Mouse (Mus musculus) heart, adult 2 months (tissue): ENCODE data around the gene Htr1f. TPM values are rescaled to one million over a fixed set of nuclear protein-coding genes. Genes with fewer than 3 reads are reported as not detected.

Experiments
- DNase-seq, 2 experiments: peaks; one replicate each; pipeline ENCODE4 v3.0.0; 2021
- H3K27ac ChIP-seq: fragments of 200-600 bp; 2 replicates; pipeline ENCODE4 v1.8.1; 2022
- H3K27me3 ChIP-seq: fragments of 200-500 bp; 2 replicates; pipeline ENCODE4 v1.6.1; 2012; ENCODE audit warnings: mild to moderate bottlenecking, low read length, inconsistent platforms, mixed read lengths; ENCODE audit not compliant: control insufficient read depth, insufficient read depth
- H3K36me3 ChIP-seq: fragments of 200-500 bp; 2 replicates; pipeline ENCODE4 v1.6.1; 2012; ENCODE audit warnings: low read length, inconsistent platforms; ENCODE audit not compliant: control insufficient read depth, insufficient read depth
- H3K4me1 ChIP-seq: fragments of 200-500 bp; 2 replicates; pipeline ENCODE4 v1.6.1; 2011; ENCODE audit warnings: low read length; ENCODE audit not compliant: control insufficient read depth, insufficient read depth
- H3K4me3 ChIP-seq: fragments of 200-600 bp; 2 replicates; pipeline ENCODE4 v1.8.1; 2022
- H3K79me2 ChIP-seq: fragments of 200-500 bp; replicated peaks from 2 replicates; pipeline ENCODE4 v1.6.1; 2012; ENCODE audit warnings: mild to moderate bottlenecking, inconsistent platforms, low read length, moderate library complexity, mixed read lengths; ENCODE audit not compliant: control insufficient read depth, insufficient read depth
- H3K9ac ChIP-seq: fragments of 200-500 bp; 2 replicates; pipeline ENCODE4 v1.6.1; 2012; ENCODE audit warnings: low read depth, mild to moderate bottlenecking, control low read depth, inconsistent platforms, low read length, mixed read lengths
- CTCF ChIP-seq: fragments of 200-600 bp; IDR thresholded peaks from 2 replicates; pipeline ENCODE4 v1.8.1; 2022; ENCODE audit warnings: antibody characterized with exemption, mild to moderate bottlenecking, moderate library complexity
- EP300 ChIP-seq: fragments of 200-500 bp; IDR thresholded peaks from 2 replicates; pipeline ENCODE4 v1.6.1; 2011; ENCODE audit warnings: low read depth, low read length, control low read depth; ENCODE audit not compliant: insufficient read depth
- POLR2A ChIP-seq: fragments of 200-500 bp; IDR thresholded peaks from 2 replicates; pipeline ENCODE4 v1.6.1; 2011; ENCODE audit warnings: mild to moderate bottlenecking, low read depth, low read length, control low read depth; ENCODE audit not compliant: insufficient read depth
- WGBS: fragments of 180-500 bp; shearing (Covaris S2); methylation state at CpG from one replicate; pipeline ENCODE4 v1.1.7; 2018; 5-methylcytosine and 5-hydroxymethylcytosine counted together
- intact Hi-C: fragments of 180-260 bp; cut with DNase I; formaldehyde crosslinking; loops from one replicate; pipeline ENCODE4 v1.15.1; 2025
- long read RNA-seq: library from polyadenylated mRNA; stranded (forward); transcript quantifications from one replicate; pipeline ENCODE4 v2.0.0, GENCODE M21; 2021
- polyA plus RNA-seq: library from polyadenylated mRNA; depleted of rRNA; stranded (reverse); fragments of >200 nt; gene quantifications from 2 replicates; pipeline ENCODE4 v1.2.3, GENCODE M21; 2012; rRNA removed
- total RNA-seq, 2 experiments: library from RNA; stranded (reverse); gene quantifications; 2 replicates each; pipeline ENCODE4 v1.2.3; 2021

The Htr1f gene
- total RNA-seq (not detected), polyA plus RNA-seq (not detected in 2 replicates)
- long read RNA-seq: 0 reads

DNA sequence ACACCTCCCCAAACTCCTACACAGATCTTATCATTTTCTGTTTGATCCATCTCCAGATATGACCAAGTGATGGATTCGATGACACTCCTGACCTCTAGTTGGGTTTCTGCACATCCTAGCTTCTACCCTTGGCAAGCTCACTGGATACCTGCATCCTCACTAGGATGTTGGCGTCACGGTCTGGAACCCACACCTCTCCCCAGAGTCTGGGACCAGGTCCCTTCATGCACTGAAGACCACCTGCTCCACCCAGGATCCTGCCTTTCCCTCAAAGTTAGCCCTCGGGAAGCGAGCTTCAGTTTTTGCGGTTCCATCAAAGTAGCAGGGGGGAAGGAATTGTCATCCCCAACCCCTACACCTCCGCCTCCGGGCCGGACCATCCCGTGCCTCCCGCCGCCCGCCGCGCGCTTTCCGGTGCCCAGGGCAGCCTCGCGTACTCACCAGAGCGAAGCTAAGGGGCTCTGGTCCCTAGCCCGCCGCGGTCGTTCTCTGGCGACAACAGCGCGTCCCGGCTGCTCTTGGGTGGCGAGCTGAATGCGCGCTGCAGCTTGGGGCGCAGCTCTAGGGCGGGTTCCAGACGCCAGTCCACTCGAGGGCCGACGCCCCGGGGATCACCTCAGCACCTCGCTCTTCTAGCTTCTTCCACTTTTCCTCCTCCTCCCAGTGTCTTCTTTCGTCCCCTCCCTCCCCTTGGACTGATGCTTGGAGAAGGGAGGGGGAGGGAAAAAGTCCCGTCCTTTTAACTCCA lies at the start of gene Htr1f:
Htr1f (minus strand) TSS at position 671 of the 748 bp plus-strand sequence.
- no peak within 1 kb of the TSS for H3K4me3 ChIP-seq
- H3K4me1 ChIP-seq: no peaks in the 10 kb centered on the region
- TF ChIP-seq CTCF (no peak), POLR2A (no peak), EP300 (no peak)
- intact Hi-C loops: no loop called here
- H3K27me3 ChIP-seq: peaks cover 4% of the 10 kb centered on the region
- no peaks in the 10 kb centered on the region for H3K79me2 ChIP-seq
- 6% methylated on average over 41 of the region's 41 CpGs for WGBS
- H3K27ac ChIP-seq: no peak within 1 kb of the TSS
- no peaks in the 10 kb centered on the region for H3K36me3 ChIP-seq
- DNase-seq: no peak
- H3K9ac ChIP-seq: no peak within 1 kb of the TSS

DNA sequence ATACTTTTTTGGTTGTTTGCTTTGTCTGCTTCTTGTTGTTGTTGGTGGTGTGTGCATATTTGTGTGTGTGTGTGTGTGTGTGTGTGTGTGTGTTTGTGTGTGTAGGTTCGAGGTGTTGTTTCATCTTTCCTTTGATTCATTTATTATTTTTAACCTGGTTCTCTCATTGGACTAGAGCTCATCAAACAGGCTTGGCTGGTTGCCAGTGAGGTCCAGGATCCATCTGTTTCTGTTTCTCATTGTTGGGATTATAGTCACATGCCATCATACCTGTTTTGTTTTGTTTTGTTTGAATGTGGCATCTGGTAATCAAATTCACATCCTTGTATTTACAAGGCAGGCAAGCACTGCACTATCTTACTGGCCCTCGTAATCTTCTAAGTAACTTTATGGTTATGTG lies 34.1 kb upstream of the Htr1f start:
- intact Hi-C loops: no loop called here
- Histone ChIP-seq H3K79me2 (no peaks in the 10 kb centered on the region), H3K9ac (no peak overlapping the region), H3K4me3 (no peak overlapping the region), H3K4me1 (no peaks in the 10 kb centered on the region), H3K36me3 (no peaks in the 10 kb centered on the region), H3K27ac (no peak overlapping the region), H3K27me3 (no peaks in the 10 kb centered on the region)
- no peak for TF ChIP-seq CTCF
- no peak for TF ChIP-seq EP300
- TF ChIP-seq POLR2A: no peak
- WGBS: 26% methylated on average over 2 of the region's 2 CpGs
- no peak for DNase-seq

DNA sequence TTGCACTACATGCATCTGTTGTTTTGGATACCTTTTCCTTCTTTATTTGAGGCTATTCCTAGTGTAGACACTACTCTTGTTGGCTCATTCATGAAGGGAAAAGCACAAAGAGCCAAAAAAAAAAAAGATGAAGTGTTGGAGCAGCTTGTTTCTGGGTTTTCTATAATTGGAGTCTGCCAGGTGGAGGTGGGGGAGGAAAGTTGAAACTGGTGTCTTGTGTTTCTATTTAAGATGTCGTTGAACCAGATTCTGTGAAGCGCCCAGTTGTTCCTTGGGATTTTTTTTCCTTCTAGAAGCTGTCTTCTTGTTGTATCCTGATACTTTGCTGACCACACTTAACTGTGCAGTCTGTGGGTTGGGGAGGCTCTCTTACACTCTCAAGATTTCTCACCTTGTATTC lies 23.7 kb upstream of the Htr1f start:
- H3K79me2 ChIP-seq: no peaks in the 10 kb centered on the region
- no peak overlapping the region for H3K27ac ChIP-seq
- no peaks in the 10 kb centered on the region for H3K36me3 ChIP-seq
- H3K9ac ChIP-seq: no peak overlapping the region
- no peak for TF ChIP-seq CTCF
- TF ChIP-seq POLR2A: no peak
- TF ChIP-seq EP300: no peak
- no peak for DNase-seq
- H3K4me1 ChIP-seq: no peaks in the 10 kb centered on the region
- WGBS: 75% methylated on average over 2 of the region's 2 CpGs
- H3K27me3 ChIP-seq: no peaks in the 10 kb centered on the region
- H3K4me3 ChIP-seq: no peak overlapping the region
- intact Hi-C loops: no loop called here

DNA sequence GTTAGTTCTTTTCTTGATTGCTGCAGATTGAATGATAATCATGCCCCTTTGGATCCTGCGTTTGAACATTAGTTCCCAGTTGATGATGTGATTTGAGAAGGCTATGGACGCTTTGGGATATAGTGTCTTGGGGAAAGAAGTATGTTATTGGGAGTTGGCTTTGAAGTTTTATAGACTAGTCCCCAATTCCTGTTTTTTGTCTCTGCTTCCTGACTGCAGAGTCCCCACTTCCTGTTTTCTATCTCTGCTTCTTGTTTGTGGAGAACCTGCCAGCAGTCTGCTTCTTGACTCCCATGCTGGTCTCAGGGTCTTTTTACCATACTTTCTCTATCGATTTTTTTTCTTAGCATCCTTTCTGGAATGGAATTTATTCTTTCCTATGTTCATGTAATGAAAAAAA lies 22.2 kb upstream of the Htr1f start:
- no peaks in the 10 kb centered on the region for H3K27me3 ChIP-seq
- intact Hi-C loops: no loop called here
- DNase-seq: no peak
- H3K79me2 ChIP-seq: no peaks in the 10 kb centered on the region
- H3K4me1 ChIP-seq: no peaks in the 10 kb centered on the region
- no peak overlapping the region for H3K4me3 ChIP-seq
- TF ChIP-seq POLR2A (no peak), CTCF (no peak), EP300 (no peak)
- no peak overlapping the region for H3K27ac ChIP-seq
- no peak overlapping the region for H3K9ac ChIP-seq
- WGBS: 49% methylated on average over 3 of the region's 3 CpGs
- H3K36me3 ChIP-seq: no peaks in the 10 kb centered on the region

DNA sequence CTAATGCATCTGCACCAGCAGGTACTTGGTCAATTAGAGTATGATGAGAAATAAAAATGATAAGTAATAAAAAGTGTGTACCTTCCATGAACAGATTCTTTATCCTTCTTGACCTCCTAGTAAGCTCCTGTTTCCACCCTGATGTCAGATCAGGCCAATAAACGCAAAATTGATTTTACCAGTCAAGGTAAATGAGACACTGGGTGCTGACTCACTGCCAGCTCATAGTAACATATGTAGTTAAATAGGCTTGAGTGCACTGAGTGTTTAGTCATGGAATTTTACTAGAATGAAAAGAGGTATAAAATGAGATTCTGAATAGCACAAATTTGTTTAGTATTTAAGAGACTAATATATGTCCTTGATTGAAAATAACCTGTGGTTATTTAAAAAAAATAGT lies 6.6 kb upstream of the Htr1f start:
- 69% methylated on average over 1 of the region's 1 CpGs for WGBS
- Histone ChIP-seq H3K36me3 (no peaks in the 10 kb centered on the region), H3K27ac (no peak overlapping the region), H3K27me3 (no peaks in the 10 kb centered on the region), H3K79me2 (no peaks in the 10 kb centered on the region), H3K9ac (no peak overlapping the region), H3K4me3 (no peak overlapping the region), H3K4me1 (no peaks in the 10 kb centered on the region)
- DNase-seq: no peak
- intact Hi-C loops: no loop called here
- no peak for TF ChIP-seq POLR2A
- TF ChIP-seq EP300: no peak
- no peak for TF ChIP-seq CTCF

DNA sequence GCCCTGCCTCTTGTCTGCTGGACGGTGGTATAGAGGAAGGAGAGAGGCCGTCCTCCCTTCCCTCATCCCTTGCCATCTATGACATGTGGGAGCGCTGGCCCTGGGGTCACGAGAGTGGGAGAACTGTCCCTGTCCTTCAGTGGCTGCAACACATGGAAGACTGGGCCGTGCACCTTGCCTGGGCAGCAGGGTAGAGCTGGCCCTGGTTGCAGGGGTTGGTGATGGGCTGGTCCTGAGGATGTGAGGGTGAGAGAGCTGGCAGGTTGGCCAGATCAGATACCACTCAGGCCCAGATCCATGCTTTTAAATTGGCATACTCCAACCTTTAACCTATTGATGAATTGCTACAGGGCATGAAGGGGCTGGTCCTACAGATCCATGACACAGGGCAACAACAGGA lies 12.1 kb downstream of the Htr1f start:
- intact Hi-C loops: no loop called here
- Histone ChIP-seq H3K4me3 (no peak overlapping the region), H3K4me1 (no peaks in the 10 kb centered on the region), H3K9ac (no peak overlapping the region), H3K27me3 (no peaks in the 10 kb centered on the region), H3K27ac (no peak overlapping the region), H3K79me2 (no peaks in the 10 kb centered on the region), H3K36me3 (no peaks in the 10 kb centered on the region)
- no peak for DNase-seq
- no peak for TF ChIP-seq POLR2A
- no peak for TF ChIP-seq EP300
- no peak for TF ChIP-seq CTCF
- 77% methylated on average over 5 of the region's 5 CpGs for WGBS
